Mouse (Mus musculus): ENCODE data around the gene Mast3. TPM values are rescaled to one million over a fixed set of nuclear protein-coding genes. Genes with fewer than 3 reads are reported as not detected.
A peak's percentile ranks its signal among the peaks of the same experiment; 100 is the strongest.

Mast3 gene
- polyA plus RNA-seq, 1 experiment from 2014 or later, result 14.7 TPM

GRCm38 (mm10) chr8:70792700-70793099 is 12.2 kb downstream of the Mast3 start:
- peak overlapping the region; percentile 77; the same call in 1 of the 2 replicates for H3K9ac ChIP-seq (ENCODE audit: low read length)
- WGBS, result under 1% methylated on average over 20 of the region's 20 CpGs
- H3K36me3 ChIP-seq (ENCODE audit: control insufficient read depth, insufficient read depth, low read length), result no peaks in the 10 kb centered on the region
- H3K4me3 ChIP-seq (ENCODE audit: low read depth, low read length), result peak overlapping the region; percentile 45
- ATAC-seq (ENCODE audit: insufficient read depth, low FRiP score, low TSS enrichment), result peak; percentile 28
- H3K27ac ChIP-seq (ENCODE audit: low read depth, low read length), result peak overlapping the region; percentile 68
- DNase-seq (ENCODE audit: low spot score), result no peak
- peak overlapping the region; percentile 61 for H3K4me2 ChIP-seq (ENCODE audit: low read depth)
- peaks cover 32% of the 10 kb centered on the region for H3K4me1 ChIP-seq (ENCODE audit: control insufficient read depth, insufficient read depth, low read length)
- no peaks in the 10 kb centered on the region for H3K9me3 ChIP-seq (ENCODE audit: control insufficient read depth, low read length)
- H3K27me3 ChIP-seq (ENCODE audit: control insufficient read depth, insufficient read depth, low read length), result peaks cover 8% of the 10 kb centered on the region

GRCm38 (mm10) chr8:70791975-70792691 is 12.7 kb downstream of the Mast3 start:
- H3K4me3 ChIP-seq (ENCODE audit: low read depth, low read length), result peak overlapping the region; percentile 45
- H3K9ac ChIP-seq (ENCODE audit: low read length), result peak overlapping the region; percentile 77
- DNase-seq (ENCODE audit: low spot score), result peak; percentile 99
- H3K4me2 ChIP-seq (ENCODE audit: low read depth), result peak overlapping the region; percentile 61
- no peaks in the 10 kb centered on the region for H3K36me3 ChIP-seq (ENCODE audit: control insufficient read depth, insufficient read depth, low read length)
- WGBS, result 7% methylated on average over 58 of the region's 58 CpGs
- ATAC-seq (ENCODE audit: insufficient read depth, low FRiP score, low TSS enrichment), result peak; percentile 81
- H3K9me3 ChIP-seq (ENCODE audit: control insufficient read depth, low read length), result no peaks in the 10 kb centered on the region
- peaks cover 31% of the 10 kb centered on the region for H3K4me1 ChIP-seq (ENCODE audit: control insufficient read depth, insufficient read depth, low read length)
- H3K27ac ChIP-seq (ENCODE audit: low read depth, low read length), result peak overlapping the region; percentile 68
- peaks cover 7% of the 10 kb centered on the region; the same call in 1 of the 2 replicates for H3K27me3 ChIP-seq (ENCODE audit: control insufficient read depth, insufficient read depth, low read length)

- peak overlapping the region; percentile 61 for H3K4me2 ChIP-seq (ENCODE audit: low read depth)
- H3K4me3 ChIP-seq (ENCODE audit: low read depth, low read length), result peak overlapping the region; percentile 45
- H3K9me3 ChIP-seq (ENCODE audit: control insufficient read depth, low read length), result no peaks in the 10 kb centered on the region
- H3K36me3 ChIP-seq (ENCODE audit: control insufficient read depth, insufficient read depth, low read length), result no peaks in the 10 kb centered on the region
- H3K4me1 ChIP-seq (ENCODE audit: control insufficient read depth, insufficient read depth, low read length), result peaks cover 27% of the 10 kb centered on the region
- no peak for DNase-seq (ENCODE audit: low spot score)
- ATAC-seq (ENCODE audit: insufficient read depth, low FRiP score, low TSS enrichment), result no peak
- H3K27ac ChIP-seq (ENCODE audit: low read depth, low read length), result no peak overlapping the region
- no peak overlapping the region for H3K9ac ChIP-seq (ENCODE audit: low read length)
- WGBS, result 80% methylated on average over 7 of the region's 7 CpGs
- H3K27me3 ChIP-seq (ENCODE audit: control insufficient read depth, insufficient read depth, low read length), result peaks cover 5% of the 10 kb centered on the region; the same call in 1 of the 2 replicates
These were observed 13.6 kb downstream of the Mast3 start for GRCm38 (mm10) chr8:70791294-70791701.

GRCm38 (mm10) chr8:70790846-70791245 is 14.0 kb downstream of the Mast3 start:
- no peak for ATAC-seq (ENCODE audit: insufficient read depth, low FRiP score, low TSS enrichment)
- WGBS, result 68% methylated on average over 8 of the region's 8 CpGs
- H3K36me3 ChIP-seq (ENCODE audit: control insufficient read depth, insufficient read depth, low read length), result no peaks in the 10 kb centered on the region
- 0 out of 2 replicates have a peak, but pooled peaks cover 5% of the 10 kb centered on the region for H3K27me3 ChIP-seq (ENCODE audit: control insufficient read depth, insufficient read depth, low read length)
- no peak for DNase-seq (ENCODE audit: low spot score)
- peak overlapping the region; percentile 26 for H3K9ac ChIP-seq (ENCODE audit: low read length)
- H3K9me3 ChIP-seq (ENCODE audit: control insufficient read depth, low read length), result no peaks in the 10 kb centered on the region
- peaks cover 24% of the 10 kb centered on the region for H3K4me1 ChIP-seq (ENCODE audit: control insufficient read depth, insufficient read depth, low read length)
- H3K27ac ChIP-seq (ENCODE audit: low read depth, low read length), result no peak overlapping the region
- H3K4me2 ChIP-seq (ENCODE audit: low read depth), result peak overlapping the region; percentile 61; the same call in 1 of the 2 replicates
- H3K4me3 ChIP-seq (ENCODE audit: low read depth, low read length), result no peak overlapping the region

- DNase-seq (ENCODE audit: low spot score), result no peak
- H3K27ac ChIP-seq (ENCODE audit: low read depth, low read length), result no peak overlapping the region
- 79% methylated on average over 10 of the region's 10 CpGs for WGBS
These were observed 15.8 kb downstream of the Mast3 start for GRCm38 (mm10) chr8:70789046-70789445.

GRCm38 (mm10) chr8:70787941-70788667 is 16.8 kb downstream of the Mast3 start:
- no peak overlapping the region for H3K27ac ChIP-seq (ENCODE audit: low read depth, low read length)
- peaks cover 19% of the 10 kb centered on the region for H3K4me1 ChIP-seq (ENCODE audit: control insufficient read depth, insufficient read depth, low read length)
- H3K9ac ChIP-seq (ENCODE audit: low read length), result peak overlapping the region; percentile 10; the same call in 1 of the 2 replicates
- H3K4me3 ChIP-seq (ENCODE audit: low read depth, low read length), result no peak overlapping the region
- DNase-seq (ENCODE audit: low spot score) (peak; percentile 70), ATAC-seq (ENCODE audit: insufficient read depth, low FRiP score, low TSS enrichment) (no peak)
- H3K36me3 ChIP-seq (ENCODE audit: control insufficient read depth, insufficient read depth, low read length), result peaks cover 3% of the 10 kb centered on the region; the same call in 1 of the 2 replicates
- H3K9me3 ChIP-seq (ENCODE audit: control insufficient read depth, low read length), result no peaks in the 10 kb centered on the region
- no peaks in the 10 kb centered on the region for H3K27me3 ChIP-seq (ENCODE audit: control insufficient read depth, insufficient read depth, low read length)
- WGBS, result 14% methylated on average over 30 of the region's 30 CpGs
- H3K4me2 ChIP-seq (ENCODE audit: low read depth), result peak overlapping the region; percentile 14; the same call in 1 of the 2 replicates

More at GRCm38 (mm10) chr8:70789046-70789445, 15.8 kb downstream of the Mast3 start:
- no peak for ATAC-seq (ENCODE audit: insufficient read depth, low FRiP score, low TSS enrichment)
- Histone ChIP-seq H3K4me3 (ENCODE audit: low read depth, low read length) (no peak overlapping the region), H3K4me1 (ENCODE audit: control insufficient read depth, insufficient read depth, low read length) (peaks cover 24% of the 10 kb centered on the region), H3K36me3 (ENCODE audit: control insufficient read depth, insufficient read depth, low read length) (no peaks in the 10 kb centered on the region), H3K9ac (ENCODE audit: low read length) (no peak overlapping the region), H3K9me3 (ENCODE audit: control insufficient read depth, low read length) (no peaks in the 10 kb centered on the region), H3K4me2 (ENCODE audit: low read depth) (no peak overlapping the region), H3K27me3 (ENCODE audit: control insufficient read depth, insufficient read depth, low read length) (no peaks in the 10 kb centered on the region)

- peaks cover 3% of the 10 kb centered on the region; the same call in 1 of the 2 replicates for H3K36me3 ChIP-seq (ENCODE audit: control insufficient read depth, insufficient read depth, low read length)
These were observed 17.8 kb downstream of the Mast3 start for GRCm38 (mm10) chr8:70787051-70787445.

GRCm38 (mm10) chr8:70786291-70787050 is 18.4 kb downstream of the Mast3 start:
- Histone ChIP-seq H3K27me3 (ENCODE audit: control insufficient read depth, insufficient read depth, low read length) (no peaks in the 10 kb centered on the region), H3K9ac (ENCODE audit: low read length) (no peak overlapping the region), H3K4me1 (ENCODE audit: control insufficient read depth, insufficient read depth, low read length) (peaks cover 9% of the 10 kb centered on the region), H3K4me3 (ENCODE audit: low read depth, low read length) (no peak overlapping the region), H3K36me3 (ENCODE audit: control insufficient read depth, insufficient read depth, low read length) (peaks cover 3% of the 10 kb centered on the region), H3K9me3 (ENCODE audit: control insufficient read depth, low read length) (no peaks in the 10 kb centered on the region), H3K27ac (ENCODE audit: low read depth, low read length) (no peak overlapping the region), H3K4me2 (ENCODE audit: low read depth) (no peak overlapping the region)
- DNase-seq (ENCODE audit: low spot score), result no peak
- 85% methylated on average over 25 of the region's 25 CpGs for WGBS
- ATAC-seq (ENCODE audit: insufficient read depth, low FRiP score, low TSS enrichment), result no peak

More at GRCm38 (mm10) chr8:70787051-70787445, 17.8 kb downstream of the Mast3 start:
- 93% methylated on average over 3 of the region's 3 CpGs for WGBS
- H3K4me2 ChIP-seq (ENCODE audit: low read depth), result no peak overlapping the region
- ATAC-seq (ENCODE audit: insufficient read depth, low FRiP score, low TSS enrichment) (no peak), DNase-seq (ENCODE audit: low spot score) (no peak)
- peaks cover 13% of the 10 kb centered on the region for H3K4me1 ChIP-seq (ENCODE audit: control insufficient read depth, insufficient read depth, low read length)
- no peaks in the 10 kb centered on the region for H3K27me3 ChIP-seq (ENCODE audit: control insufficient read depth, insufficient read depth, low read length)
- H3K9ac ChIP-seq (ENCODE audit: low read length), result no peak overlapping the region
- H3K4me3 ChIP-seq (ENCODE audit: low read depth, low read length), result no peak overlapping the region
- H3K9me3 ChIP-seq (ENCODE audit: control insufficient read depth, low read length), result no peaks in the 10 kb centered on the region
- H3K27ac ChIP-seq (ENCODE audit: low read depth, low read length), result no peak overlapping the region; the same call in 1 of the 2 replicates

All from neural tube, embryonic 11.5 days (tissue).